Mouse (Mus musculus): ENCODE data around the gene Ncoa1. TPM values are rescaled to one million over a fixed set of nuclear protein-coding genes. Genes with fewer than 3 reads are reported as not detected.
"Not testable (repeated sequence)": the region's sequence is repeated elsewhere in the genome, so short reads cannot be mapped to it uniquely, and the experiment has no call there.

Ncoa1 gene
- polyA plus RNA-seq, 1 experiment from 2014 or later = 0.74 TPM

GRCm38 (mm10) chr12:4475251-4475993 is 1.6 kb downstream of the Ncoa1 start:
- Histone ChIP-seq H3K4me1 (replicated peaks) (peaks cover 19% of the 10 kb centered on the region), H3K4me3 (replicated peaks) (peak overlapping the region; percentile 83), H3K36me3 (no peaks in the 10 kb centered on the region), H3K27me3 (peaks cover 76% of the 10 kb centered on the region), H3K9ac (peak overlapping the region; percentile 85; the same call in 1 of the 2 replicates), H3K9me3 (replicated peaks) (no peaks in the 10 kb centered on the region), H3K4me2 (peak overlapping the region; percentile 98), H3K27ac (no peak overlapping the region)
- ATAC-seq (ENCODE audit: low read depth) (no peak), DNase-seq (no peak)
- 14% methylated on average over 18 of the region's 18 CpGs for WGBS (ENCODE audit: insufficient replicate concordance)

- ATAC-seq (ENCODE audit: low read depth) (no peak), DNase-seq (no peak)
- Histone ChIP-seq H3K27me3 (peaks cover 20% of the 10 kb centered on the region), H3K4me2 (no peak overlapping the region), H3K36me3 (no peaks in the 10 kb centered on the region), H3K9ac (no peak overlapping the region), H3K4me3 (replicated peaks) (no peak overlapping the region), H3K9me3 (replicated peaks) (no peaks in the 10 kb centered on the region), H3K4me1 (replicated peaks) (no peaks in the 10 kb centered on the region), H3K27ac (no peak overlapping the region)
- WGBS (ENCODE audit: insufficient replicate concordance) = 33% methylated on average over 2 of the region's 2 CpGs
These were observed 7.9 kb downstream of the Ncoa1 start for GRCm38 (mm10) chr12:4469115-4469514.

- Histone ChIP-seq H3K4me2 (no peak overlapping the region), H3K27me3 (no peaks in the 10 kb centered on the region), H3K4me3 (replicated peaks) (no peak overlapping the region), H3K4me1 (replicated peaks) (no peaks in the 10 kb centered on the region), H3K9me3 (replicated peaks) (no peaks in the 10 kb centered on the region), H3K27ac (no peak overlapping the region), H3K36me3 (0 out of 2 replicates have a peak, but pooled peaks cover 2% of the 10 kb centered on the region), H3K9ac (no peak overlapping the region)
- ATAC-seq (ENCODE audit: low read depth) (no peak), DNase-seq (no peak)
- 77% methylated on average over 2 of the region's 2 CpGs for WGBS (ENCODE audit: insufficient replicate concordance)
These were observed 13.3 kb downstream of the Ncoa1 start for GRCm38 (mm10) chr12:4463701-4464100.

- no peak for ATAC-seq (ENCODE audit: low read depth)
- Histone ChIP-seq H3K9ac (no peak overlapping the region), H3K27me3 (no peaks in the 10 kb centered on the region), H3K4me1 (replicated peaks) (no peaks in the 10 kb centered on the region), H3K27ac (no peak overlapping the region), H3K9me3 (replicated peaks) (no peaks in the 10 kb centered on the region), H3K4me3 (replicated peaks) (no peak overlapping the region), H3K36me3 (0 out of 2 replicates have a peak, but pooled peaks cover 2% of the 10 kb centered on the region), H3K4me2 (no peak overlapping the region)
- no peak for DNase-seq
- 63% methylated on average over 1 of the region's 1 CpGs for WGBS (ENCODE audit: insufficient replicate concordance)
These were observed 14.6 kb downstream of the Ncoa1 start for GRCm38 (mm10) chr12:4462420-4462819.

GRCm38 (mm10) chr12:4460990-4461389 is 16.0 kb downstream of the Ncoa1 start:
- H3K9ac ChIP-seq = no peak overlapping the region

GRCm38 (mm10) chr12:4454956-4455565 is 21.9 kb downstream of the Ncoa1 start:
- H3K4me1 ChIP-seq (replicated peaks) = peaks cover 21% of the 10 kb centered on the region
- no peaks in the 10 kb centered on the region for H3K27me3 ChIP-seq
- no peaks in the 10 kb centered on the region for H3K36me3 ChIP-seq
- H3K4me3 ChIP-seq (replicated peaks) = no peak overlapping the region
- H3K9me3 ChIP-seq (replicated peaks) = no peaks in the 10 kb centered on the region
- no peak overlapping the region for H3K9ac ChIP-seq
- H3K27ac ChIP-seq = no peak overlapping the region
- 47% methylated on average over 10 of the region's 10 CpGs for WGBS (ENCODE audit: insufficient replicate concordance)
- H3K4me2 ChIP-seq = no peak overlapping the region
- DNase-seq = no peak
- ATAC-seq (ENCODE audit: low read depth) = no peak

More at GRCm38 (mm10) chr12:4460990-4461389, 16.0 kb downstream of the Ncoa1 start:
- 77% methylated on average over 2 of the region's 2 CpGs for WGBS (ENCODE audit: insufficient replicate concordance)
- Histone ChIP-seq H3K4me2 (no peak overlapping the region), H3K4me1 (replicated peaks) (no peaks in the 10 kb centered on the region), H3K9me3 (replicated peaks) (no peaks in the 10 kb centered on the region), H3K36me3 (0 out of 2 replicates have a peak, but pooled peaks cover 2% of the 10 kb centered on the region), H3K27me3 (no peaks in the 10 kb centered on the region), H3K4me3 (replicated peaks) (no peak overlapping the region), H3K27ac (no peak overlapping the region)
- DNase-seq = no peak
- no peak for ATAC-seq (ENCODE audit: low read depth)

- no peak for ATAC-seq (ENCODE audit: low read depth)
- WGBS (ENCODE audit: insufficient replicate concordance) = 48% methylated on average over 4 of the region's 4 CpGs
These were observed 22.7 kb downstream of the Ncoa1 start for GRCm38 (mm10) chr12:4454248-4454647.

GRCm38 (mm10) chr12:4452233-4452632 is 24.7 kb downstream of the Ncoa1 start:
- no peaks in the 10 kb centered on the region for H3K27me3 ChIP-seq
- no peak for ATAC-seq (ENCODE audit: low read depth)

More at GRCm38 (mm10) chr12:4454248-4454647, 22.7 kb downstream of the Ncoa1 start:
- Histone ChIP-seq H3K4me1 (replicated peaks) (peaks cover 21% of the 10 kb centered on the region), H3K9me3 (replicated peaks) (no peaks in the 10 kb centered on the region), H3K4me2 (no peak overlapping the region), H3K9ac (no peak overlapping the region), H3K36me3 (no peaks in the 10 kb centered on the region), H3K4me3 (replicated peaks) (no peak overlapping the region), H3K27ac (no peak overlapping the region), H3K27me3 (no peaks in the 10 kb centered on the region)
- DNase-seq = no peak

GRCm38 (mm10) chr12:4450485-4450884 is 26.5 kb downstream of the Ncoa1 start:
- H3K36me3 ChIP-seq; H3K27me3 ChIP-seq; H3K4me3 ChIP-seq (replicated peaks); H3K4me2 ChIP-seq; ATAC-seq (ENCODE audit: low read depth); H3K27ac ChIP-seq; DNase-seq; H3K9me3 ChIP-seq (replicated peaks); H3K9ac ChIP-seq: not testable (repeated sequence)
- H3K4me1 ChIP-seq (replicated peaks) = peaks cover 17% of the 10 kb centered on the region

More at GRCm38 (mm10) chr12:4452233-4452632, 24.7 kb downstream of the Ncoa1 start:
- no peak for DNase-seq
- no peak overlapping the region for H3K9ac ChIP-seq
- no peak overlapping the region for H3K4me3 ChIP-seq (replicated peaks)
- no peaks in the 10 kb centered on the region for H3K36me3 ChIP-seq
- H3K4me2 ChIP-seq = no peak overlapping the region
- H3K9me3 ChIP-seq (replicated peaks) = no peaks in the 10 kb centered on the region
- H3K4me1 ChIP-seq (replicated peaks) = peaks cover 21% of the 10 kb centered on the region
- no peak overlapping the region for H3K27ac ChIP-seq

- no peaks in the 10 kb centered on the region for H3K4me1 ChIP-seq (replicated peaks)
- ATAC-seq (ENCODE audit: low read depth) (no peak), DNase-seq (no peak)
- H3K4me3 ChIP-seq (replicated peaks) = no peak overlapping the region
- no peak overlapping the region for H3K4me2 ChIP-seq
- H3K9me3 ChIP-seq (replicated peaks) = no peaks in the 10 kb centered on the region
- no peak overlapping the region for H3K27ac ChIP-seq
- 55% methylated on average over 4 of the region's 4 CpGs for WGBS (ENCODE audit: insufficient replicate concordance)
- no peaks in the 10 kb centered on the region for H3K36me3 ChIP-seq
- no peaks in the 10 kb centered on the region for H3K27me3 ChIP-seq
- no peak overlapping the region for H3K9ac ChIP-seq
These were observed 28.8 kb downstream of the Ncoa1 start for GRCm38 (mm10) chr12:4448076-4448589.

- H3K4me2 ChIP-seq = no peak overlapping the region
- no peak for ATAC-seq (ENCODE audit: low read depth)
- no peaks in the 10 kb centered on the region for H3K9me3 ChIP-seq (replicated peaks)
- H3K36me3 ChIP-seq = no peaks in the 10 kb centered on the region
- no peak overlapping the region for H3K4me3 ChIP-seq (replicated peaks)
- no peaks in the 10 kb centered on the region for H3K4me1 ChIP-seq (replicated peaks)
- no peak for DNase-seq
- H3K27ac ChIP-seq = no peak overlapping the region
- WGBS (ENCODE audit: insufficient replicate concordance) = 60% methylated on average over 5 of the region's 5 CpGs
- H3K27me3 ChIP-seq = no peaks in the 10 kb centered on the region
- no peak overlapping the region for H3K9ac ChIP-seq
These were observed 32.0 kb downstream of the Ncoa1 start for GRCm38 (mm10) chr12:4444946-4445345.
